Mouse (Mus musculus) heart, adult 2 months (tissue): ENCODE results near the gene Ntrk2. TPM values are rescaled to one million over a fixed set of nuclear protein-coding genes. Genes with fewer than 3 reads are reported as not detected.

Experiments
- DNase-seq, 2 experiments: peaks; one replicate each; pipeline ENCODE4 v3.0.0; 2021
- H3K27ac ChIP-seq: fragments of 200-600 bp; 2 replicates; pipeline ENCODE4 v1.8.1; 2022
- H3K27me3 ChIP-seq: fragments of 200-500 bp; 2 replicates; pipeline ENCODE4 v1.6.1; 2012; ENCODE audit warnings: mild to moderate bottlenecking, low read length, inconsistent platforms, mixed read lengths; ENCODE audit not compliant: control insufficient read depth, insufficient read depth
- H3K36me3 ChIP-seq: fragments of 200-500 bp; 2 replicates; pipeline ENCODE4 v1.6.1; 2012; ENCODE audit warnings: low read length, inconsistent platforms; ENCODE audit not compliant: control insufficient read depth, insufficient read depth
- H3K4me1 ChIP-seq: fragments of 200-500 bp; 2 replicates; pipeline ENCODE4 v1.6.1; 2011; ENCODE audit warnings: low read length; ENCODE audit not compliant: control insufficient read depth, insufficient read depth
- H3K4me3 ChIP-seq: fragments of 200-600 bp; 2 replicates; pipeline ENCODE4 v1.8.1; 2022
- H3K79me2 ChIP-seq: fragments of 200-500 bp; replicated peaks from 2 replicates; pipeline ENCODE4 v1.6.1; 2012; ENCODE audit warnings: mild to moderate bottlenecking, inconsistent platforms, low read length, moderate library complexity, mixed read lengths; ENCODE audit not compliant: control insufficient read depth, insufficient read depth
- H3K9ac ChIP-seq: fragments of 200-500 bp; 2 replicates; pipeline ENCODE4 v1.6.1; 2012; ENCODE audit warnings: low read depth, mild to moderate bottlenecking, control low read depth, inconsistent platforms, low read length, mixed read lengths
- CTCF ChIP-seq: fragments of 200-600 bp; IDR thresholded peaks from 2 replicates; pipeline ENCODE4 v1.8.1; 2022; ENCODE audit warnings: antibody characterized with exemption, mild to moderate bottlenecking, moderate library complexity
- EP300 ChIP-seq: fragments of 200-500 bp; IDR thresholded peaks from 2 replicates; pipeline ENCODE4 v1.6.1; 2011; ENCODE audit warnings: low read depth, low read length, control low read depth; ENCODE audit not compliant: insufficient read depth
- POLR2A ChIP-seq: fragments of 200-500 bp; IDR thresholded peaks from 2 replicates; pipeline ENCODE4 v1.6.1; 2011; ENCODE audit warnings: mild to moderate bottlenecking, low read depth, low read length, control low read depth; ENCODE audit not compliant: insufficient read depth
- WGBS: fragments of 180-500 bp; shearing (Covaris S2); methylation state at CpG from one replicate; pipeline ENCODE4 v1.1.7; 2018; 5-methylcytosine and 5-hydroxymethylcytosine counted together
- intact Hi-C: fragments of 180-260 bp; cut with DNase I; formaldehyde crosslinking; loops from one replicate; pipeline ENCODE4 v1.15.1; 2025
- polyA plus RNA-seq: library from polyadenylated mRNA; depleted of rRNA; stranded (reverse); fragments of >200 nt; gene quantifications from 2 replicates; pipeline ENCODE4 v1.2.3, GENCODE M21; 2012
- total RNA-seq, 2 experiments: library from RNA; stranded (reverse); gene quantifications; 2 replicates each; pipeline ENCODE4 v1.2.3; 2021

Ntrk2 gene
- total and polyA plus RNA-seq, 3 experiments = 0.91 to 4.6 (median 1.8) TPM

DNA sequence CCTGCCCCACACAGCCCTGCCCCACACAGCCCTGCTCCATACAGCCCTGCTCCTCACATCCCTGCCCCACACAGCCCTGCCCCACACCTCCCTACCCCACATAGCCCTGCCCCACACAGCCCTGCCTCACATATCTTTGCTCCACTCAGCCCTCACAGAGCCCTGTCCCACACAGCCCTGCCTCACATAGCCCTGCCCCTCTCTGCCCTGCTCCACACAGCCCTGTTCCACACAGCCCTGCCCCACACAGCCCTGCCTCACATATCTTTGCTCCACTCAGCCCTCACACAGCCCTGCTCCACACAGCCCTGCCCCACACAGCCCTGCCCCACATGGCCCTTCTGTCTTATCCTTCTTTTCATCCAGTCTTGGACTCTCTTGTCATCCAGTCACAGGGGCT lies 106.2 kb downstream of the Ntrk2 start:
- H3K27ac ChIP-seq = no peak overlapping the region
- intact Hi-C loops = no loop called here
- TF ChIP-seq CTCF = no peak
- TF ChIP-seq POLR2A = no peak
- TF ChIP-seq EP300 = no peak

GRCm38 (mm10) chr13:58914061-58914814 lies 107.9 kb downstream of the Ntrk2 start:
- no peak overlapping the region for H3K27ac ChIP-seq
- intact Hi-C loops = no loop called here
- H3K79me2 ChIP-seq = no peaks in the 10 kb centered on the region
- no peak for DNase-seq
- no peaks in the 10 kb centered on the region for H3K27me3 ChIP-seq
- TF ChIP-seq CTCF (no peak), EP300 (no peak), POLR2A (no peak)
- no peaks in the 10 kb centered on the region for H3K4me1 ChIP-seq
- no peaks in the 10 kb centered on the region for H3K36me3 ChIP-seq
- no peak overlapping the region for H3K4me3 ChIP-seq
- H3K9ac ChIP-seq = no peak overlapping the region
- WGBS = 59% methylated on average over 6 of the region's 6 CpGs

More for the DNA sequence above, 106.2 kb downstream of the Ntrk2 start:
- no peaks in the 10 kb centered on the region for H3K36me3 ChIP-seq
- no peaks in the 10 kb centered on the region for H3K4me1 ChIP-seq
- H3K9ac ChIP-seq = no peak overlapping the region
- no peak overlapping the region for H3K4me3 ChIP-seq
- no peaks in the 10 kb centered on the region for H3K79me2 ChIP-seq
- no peak for DNase-seq
- H3K27me3 ChIP-seq = no peaks in the 10 kb centered on the region

DNA sequence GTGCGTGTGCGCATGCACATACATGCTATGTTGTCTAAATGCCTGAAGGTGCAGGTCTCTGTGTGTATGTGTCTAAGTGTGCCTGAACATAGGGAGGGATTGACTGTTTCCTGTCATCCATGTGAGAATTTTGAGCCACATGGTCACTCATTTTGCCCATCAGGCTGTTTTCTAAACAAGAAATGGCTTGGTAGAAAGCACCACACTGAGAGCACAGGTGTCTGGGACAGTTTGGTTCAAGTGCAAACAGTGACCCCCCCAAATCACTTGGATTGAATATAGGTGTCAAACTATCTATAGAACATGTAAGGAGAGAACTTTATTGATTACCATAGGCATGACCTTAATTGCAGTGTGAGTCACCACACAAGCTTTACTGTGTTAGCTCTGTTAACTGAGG lies 110.0 kb downstream of the Ntrk2 start:
- DNase-seq = no peak
- 96% methylated on average over 2 of the region's 2 CpGs for WGBS
- Histone ChIP-seq H3K27ac (no peak overlapping the region), H3K79me2 (no peaks in the 10 kb centered on the region), H3K4me1 (no peaks in the 10 kb centered on the region), H3K36me3 (no peaks in the 10 kb centered on the region), H3K4me3 (no peak overlapping the region), H3K27me3 (no peaks in the 10 kb centered on the region), H3K9ac (no peak overlapping the region)
- intact Hi-C loops = no loop called here
- TF ChIP-seq POLR2A (no peak), EP300 (no peak), CTCF (no peak)

DNA sequence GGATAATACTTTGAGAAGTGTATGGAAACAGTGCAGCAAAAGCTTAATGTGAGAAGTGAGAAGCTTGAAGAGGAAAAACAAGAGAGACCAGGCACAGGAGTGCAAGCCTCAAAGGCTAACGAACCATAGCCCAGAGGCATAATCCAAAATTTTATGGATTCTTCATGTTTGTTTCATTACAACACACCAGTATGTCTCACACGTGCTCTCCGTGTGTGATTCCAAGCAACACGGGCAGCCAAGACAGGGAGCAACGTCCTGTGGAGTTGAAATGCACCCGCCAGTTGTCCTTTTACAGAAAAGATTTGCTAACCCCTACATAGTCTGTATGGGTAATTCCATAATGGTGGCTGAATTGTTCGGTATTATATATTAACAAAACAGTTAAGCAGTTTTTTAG lies 113.9 kb downstream of the Ntrk2 start:
- no peak overlapping the region for H3K27ac ChIP-seq
- TF ChIP-seq CTCF (no peak), POLR2A (no peak), EP300 (no peak)
- H3K36me3 ChIP-seq = no peaks in the 10 kb centered on the region
- WGBS = 91% methylated on average over 7 of the region's 7 CpGs
- H3K27me3 ChIP-seq = no peaks in the 10 kb centered on the region
- no peaks in the 10 kb centered on the region for H3K79me2 ChIP-seq
- intact Hi-C loops = no loop called here
- no peak overlapping the region for H3K4me3 ChIP-seq
- H3K4me1 ChIP-seq = no peaks in the 10 kb centered on the region
- no peak overlapping the region for H3K9ac ChIP-seq
- no peak for DNase-seq

DNA sequence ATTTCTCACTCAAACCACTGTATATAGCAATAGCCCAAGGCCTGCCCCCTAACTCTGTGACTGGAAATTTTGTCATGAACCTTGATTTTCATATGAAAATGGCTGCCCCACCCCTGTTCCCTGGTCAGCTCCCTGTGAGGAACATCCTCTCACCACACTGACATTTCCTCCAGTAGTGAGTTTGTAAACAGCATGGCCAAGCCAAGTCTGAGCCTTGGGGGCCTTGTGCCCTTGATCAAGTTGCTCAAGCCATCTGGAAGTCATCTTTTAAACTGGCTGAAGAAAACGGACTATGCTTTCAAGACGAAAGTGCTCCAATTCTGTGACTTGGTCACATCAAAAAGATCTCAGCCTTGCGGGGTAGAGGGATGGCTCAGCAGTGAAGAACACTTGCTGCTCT lies 114.9 kb downstream of the Ntrk2 start:
- peak in 1 of 2 experiments; percentile 21 for DNase-seq

DNA sequence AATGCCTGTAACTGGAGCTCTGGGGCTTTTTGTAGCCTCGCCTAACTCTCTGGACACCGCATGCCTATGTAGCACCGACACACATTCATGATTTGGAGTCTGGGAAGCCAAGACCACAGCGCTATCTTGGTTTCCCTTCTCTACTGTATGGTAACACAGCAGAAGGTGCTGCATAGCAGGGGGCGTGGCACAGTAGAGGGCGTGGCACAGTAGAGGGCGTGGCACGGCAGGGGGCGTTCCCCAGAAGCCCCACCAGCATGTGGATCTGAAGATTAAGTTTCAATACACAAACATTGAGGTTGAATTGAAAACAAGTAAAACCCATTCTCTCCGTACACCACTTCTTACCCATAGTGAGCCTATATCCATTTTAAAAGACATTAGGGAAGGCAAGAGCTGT lies 115.3 kb downstream of the Ntrk2 start:
- H3K27me3 ChIP-seq = no peaks in the 10 kb centered on the region
- no peaks in the 10 kb centered on the region for H3K4me1 ChIP-seq
- TF ChIP-seq CTCF (no peak), POLR2A (no peak), EP300 (no peak)
- no peak overlapping the region for H3K9ac ChIP-seq
- 78% methylated on average over 10 of the region's 10 CpGs for WGBS
- H3K27ac ChIP-seq = no peak overlapping the region
- no peak for DNase-seq
- H3K36me3 ChIP-seq = no peaks in the 10 kb centered on the region
- intact Hi-C loops = no loop called here
- no peaks in the 10 kb centered on the region for H3K79me2 ChIP-seq
- H3K4me3 ChIP-seq = no peak overlapping the region

More for the DNA sequence above, 114.9 kb downstream of the Ntrk2 start:
- H3K79me2 ChIP-seq = no peaks in the 10 kb centered on the region
- H3K4me3 ChIP-seq = no peak overlapping the region
- TF ChIP-seq EP300 (no peak), POLR2A (no peak), CTCF (no peak)
- WGBS = 90% methylated on average over 3 of the region's 3 CpGs
- no peak overlapping the region for H3K9ac ChIP-seq
- H3K27ac ChIP-seq = no peak overlapping the region
- H3K4me1 ChIP-seq = no peaks in the 10 kb centered on the region
- intact Hi-C loops = no loop called here
- no peaks in the 10 kb centered on the region for H3K27me3 ChIP-seq
- no peaks in the 10 kb centered on the region for H3K36me3 ChIP-seq
